Mouse (Mus musculus) liver, embryonic 18 days (tissue): Measurements from ENCODE around the gene Gm49320. TPM values are rescaled to one million over a fixed set of nuclear protein-coding genes. Genes with fewer than 3 reads are reported as not detected.

Experiments used
- polyA plus RNA-seq: library from polyadenylated mRNA; depleted of rRNA; stranded (reverse); fragments of >200 nt; gene quantifications from 2 replicates; pipeline ENCODE4 v1.2.3, GENCODE M21; 2012; rRNA removed

Gm49320 gene
- polyA plus RNA-seq: 0.53 and 0.96 TPM in 2 replicates

GRCm38 (mm10) chr8:4238434-4239192, at the start of gene Gm49320, which contains the start of gene Map2k7:
Gene Gm49320, plus strand, starts transcription at chr8:4238865.
Gene Map2k7, plus strand, starts transcription at chr8:4238740.

GRCm38 (mm10) chr8:4216791-4217621, 21.7 kb upstream of the Gm49320 start, which contains the start of gene Prr36:
Gene Prr36, minus strand, starts transcription at chr8:4217459.

GRCm38 (mm10) chr8:4226739-4227347, 11.8 kb upstream of the Gm49320 start, which contains the start of gene Lrrc8e:
Gene Lrrc8e, plus strand, starts transcription at chr8:4226827.

GRCm38 (mm10) chr8:4247951-4248540, 9.4 kb downstream of the Gm49320 start, which contains the start of gene Tgfbr3l:
Gene Tgfbr3l, plus strand, starts transcription at chr8:4248214.

GRCm38 (mm10) chr8:4252934-4253841, 14.5 kb downstream of the Gm49320 start, which contains the start of gene Snapc2:
Gene Snapc2, plus strand, starts transcription at chr8:4253080.

GRCm38 (mm10) chr8:4259125-4259804, 20.6 kb downstream of the Gm49320 start, which contains the start of gene Ctxn1:
Gene Ctxn1, minus strand, starts transcription at chr8:4259274.

GRCm38 (mm10) chr8:4275275-4276110, 36.8 kb downstream of the Gm49320 start, which contains the start of gene Timm44:
Gene Timm44, minus strand, starts transcription at chr8:4275913.

Other genes starting within 250 kb of the Gm49320 start
- 3.6 and 3.7 TPM in 2 replicates for gene Cd209f, start 133.0 kb upstream of the Gm49320 start, polyA plus RNA-seq
- 0.22 and 0.35 TPM in 2 replicates for gene Cd209g, start 104.8 kb upstream of the Gm49320 start, polyA plus RNA-seq
- gene Evi5l, start 72.3 kb upstream of the Gm49320 start, polyA plus RNA-seq: 3.2 and 4.3 TPM in 2 replicates
- gene Prr36, start 21.4 kb upstream of the Gm49320 start, polyA plus RNA-seq: 0.17 and 0.18 TPM in 2 replicates
- gene Lrrc8e, start 12.0 kb upstream of the Gm49320 start, polyA plus RNA-seq: 0.05 and 0.13 TPM in 2 replicates
- 12.7 and 15.2 TPM in 2 replicates for gene Map2k7, start 125 bp upstream of the Gm49320 start, polyA plus RNA-seq
- 5.8 and 7.9 TPM in 2 replicates for gene Tgfbr3l, start 9.3 kb downstream of the Gm49320 start, polyA plus RNA-seq
- gene Snapc2, start 14.2 kb downstream of the Gm49320 start, polyA plus RNA-seq: 11.5 and 11.6 TPM in 2 replicates
- gene Ctxn1, start 20.4 kb downstream of the Gm49320 start, polyA plus RNA-seq: 2.6 and 3.5 TPM in 2 replicates
- 37.4 and 44.4 TPM in 2 replicates for gene Timm44, start 37.0 kb downstream of the Gm49320 start, polyA plus RNA-seq
- gene Ccl25, start 86.3 kb downstream of the Gm49320 start, polyA plus RNA-seq: 4.4 and 5.2 TPM in 2 replicates
- 22.4 and 23.0 TPM in 2 replicates for gene Elavl1, start 86.5 kb downstream of the Gm49320 start, polyA plus RNA-seq